ENCODE assay signal across 20 mouse cellular contexts in genomic region chr11:51338416-51338815, GRCm38 (mm10). TPM values are rescaled to one million over a fixed set of nuclear protein-coding genes. Genes with fewer than 3 reads are reported as not detected.
DNase-seq lines count a peak whose midpoint lies in the region; ATAC-seq and TF ChIP-seq lines count a peak whose summit lies in the region.
"Had no signal": no experiment of that assay in that cellular context is flagged by ENCODE, and none has a peak within 500 bp of the region (broad histone marks: within the 10 kb centered on the region; RNA-seq: fewer than 3 reads in every experiment).

No protein-coding gene starts in this region.

- H3K36me3 ChIP-seq in embryonic facial prominence, embryonic 15.5 days = no peaks in the 10 kb centered on the region
- H3K36me3 ChIP-seq in embryonic facial prominence, embryonic 10.5 days (replicated peaks) = no peaks in the 10 kb centered on the region
- H3K36me3 ChIP-seq in kidney, embryonic 14.5 days (ENCODE audit: control insufficient read depth, insufficient read depth, low read length) = no peaks in the 10 kb centered on the region
- H3K36me3 ChIP-seq: forebrain, embryonic 15.5 days; G1E; heart, embryonic 10.5 days had no signal

- DNase-seq in embryonic facial prominence, embryonic 10.5 days (ENCODE audit: low spot score) = no peak
- DNase-seq in kidney, postnatal 14 days = peak; percentile 28
- DNase-seq in left cerebral cortex, adult 2 months (ENCODE audit: extremely low spot score in 1 of 2, low spot score in 2 of 2) = no peak
- DNase-seq in left cerebral cortex, adult 9 months (ENCODE audit: low spot score in 2 of 2) = no peak
- peak; percentile 31 for DNase-seq in lung, postnatal 10 days
- no peak for DNase-seq in lung, postnatal 25 days (ENCODE audit: low spot score)
- DNase-seq: adrenal gland, adult 8-10 months; adrenal gland, postnatal 36 days; B cell, adult 2 months; cerebellum, adult 2 months; cerebellum, postnatal 10 days; gastrocnemius, postnatal 36 days; heart, adult 18-20 months; heart, postnatal 10 days had no signal

- 0 out of 2 replicates have a peak overlapping the region, but pooled peaks have one; percentile 2 for H3K4me2 ChIP-seq in embryonic facial prominence, embryonic 15.5 days (replicated peaks)
- no peak overlapping the region for H3K4me2 ChIP-seq in kidney, embryonic 14.5 days (replicated peaks; ENCODE audit: low read depth, low read length)
- H3K4me2 ChIP-seq: forebrain, embryonic 15.5 days had no signal

- no peaks in the 10 kb centered on the region for H3K9me3 ChIP-seq in embryonic facial prominence, embryonic 15.5 days (replicated peaks)
- no peaks in the 10 kb centered on the region for H3K9me3 ChIP-seq in embryonic facial prominence, embryonic 10.5 days
- no peaks in the 10 kb centered on the region for H3K9me3 ChIP-seq in kidney, embryonic 14.5 days (ENCODE audit: control insufficient read depth, low read length)
- H3K9me3 ChIP-seq: forebrain, embryonic 15.5 days; G1E; heart, embryonic 10.5 days had no signal

- no peak for ATAC-seq in embryonic facial prominence, embryonic 15.5 days (ENCODE audit: insufficient number of reproducible peaks, low FRiP score, low TSS enrichment, low read depth)
- no peak for ATAC-seq in kidney, embryonic 14.5 days (ENCODE audit: low FRiP score, low TSS enrichment)
- ATAC-seq: CD4-positive, CD25-positive, alpha-beta regulatory T cell, adult 4 months; forebrain, embryonic 15.5 days had no signal

- H3K27me3 ChIP-seq in embryonic facial prominence, embryonic 15.5 days = no peaks in the 10 kb centered on the region
- no peaks in the 10 kb centered on the region for H3K27me3 ChIP-seq in embryonic facial prominence, embryonic 10.5 days (replicated peaks; ENCODE audit: low read depth, poor library complexity, severe bottlenecking)
- H3K27me3 ChIP-seq in kidney, embryonic 14.5 days (ENCODE audit: control insufficient read depth, insufficient read depth, low read length) = no peaks in the 10 kb centered on the region
- H3K27me3 ChIP-seq: forebrain, embryonic 15.5 days had no signal

- peaks cover 24% of the 10 kb centered on the region for H3K4me1 ChIP-seq in embryonic facial prominence, embryonic 15.5 days
- H3K4me1 ChIP-seq in embryonic facial prominence, embryonic 10.5 days = peaks cover 27% of the 10 kb centered on the region
- no peaks in the 10 kb centered on the region for H3K4me1 ChIP-seq in kidney, embryonic 14.5 days (ENCODE audit: control insufficient read depth, insufficient read depth, low read length)
- H3K4me1 ChIP-seq: forebrain, embryonic 15.5 days had no signal

- intact Hi-C loops in left cerebral cortex, adult 2 months (cut with DNase I) = no loop called here

- no peak overlapping the region for H3K9ac ChIP-seq in embryonic facial prominence, embryonic 15.5 days
- no peak overlapping the region for H3K9ac ChIP-seq in kidney, embryonic 14.5 days (ENCODE audit: low read depth, low read length)
- H3K9ac ChIP-seq: forebrain, embryonic 15.5 days had no signal

- 66% methylated on average over 7 of the region's 7 CpGs for WGBS in embryonic facial prominence, embryonic 15.5 days
- WGBS in embryonic facial prominence, embryonic 10.5 days = 78% methylated on average over 7 of the region's 7 CpGs
- 68% methylated on average over 7 of the region's 7 CpGs for WGBS in kidney, embryonic 14.5 days

- TF ChIP-seq CTCF in left cerebral cortex, adult 2 months (IDR thresholded peaks at IDR 0.05) = no peak

- no peak overlapping the region for H3K4me3 ChIP-seq in embryonic facial prominence, embryonic 15.5 days (replicated peaks)
- no peak overlapping the region for H3K4me3 ChIP-seq in embryonic facial prominence, embryonic 10.5 days
- H3K4me3 ChIP-seq in kidney, embryonic 14.5 days (ENCODE audit: low read length) = no peak overlapping the region
- no peak overlapping the region for H3K4me3 ChIP-seq in left cerebral cortex, adult 2 months
- H3K4me3 ChIP-seq: forebrain, embryonic 15.5 days; heart, embryonic 10.5 days had no signal

- H3K27ac ChIP-seq in embryonic facial prominence, embryonic 15.5 days (replicated peaks) = no peak overlapping the region; the same call in 1 of the 2 replicates
- H3K27ac ChIP-seq in embryonic facial prominence, embryonic 10.5 days (replicated peaks) = no peak overlapping the region
- H3K27ac ChIP-seq in kidney, embryonic 14.5 days (ENCODE audit: low read depth, low read length) = no peak overlapping the region
- H3K27ac ChIP-seq in left cerebral cortex, adult 2 months = peak overlapping the region; percentile 66
- H3K27ac ChIP-seq: forebrain, embryonic 15.5 days; heart, embryonic 10.5 days had no signal

RNA-seq across cellular contexts. Expression of gene Col23a1, which starts 48.7 kb away (rescaled TPM):
- polyA plus RNA-seq in embryonic facial prominence, embryonic 15.5 days (2015; fragmentation: Nextera tagmentation; extraction: Ambion mirVana) = 26.2 and 28.8 TPM in 2 replicates
- polyA plus RNA-seq in embryonic facial prominence, embryonic 10.5 days (2016; fragmentation: Nextera tagmentation; extraction: Ambion mirVana) = 21.8 and 24.3 TPM in 2 replicates
- polyA plus RNA-seq in kidney, embryonic 14.5 days (2014; fragmentation: Nextera tagmentation; extraction: Ambion mirVana) = 8.6 and 12.3 TPM in 2 replicates
- 10 to 100 TPM; 11.1 to 11.3 TPM for total RNA-seq in left cerebral cortex, adult 2 months (2021)

Comparison
In these comparisons a context has a peak if more than half of its experiments do, and no peak if none do; other contexts are left out.
1. DNase-seq: peak in kidney, postnatal 14 days (single experiment) and lung, postnatal 10 days (single experiment); none in embryonic facial prominence, embryonic 10.5 days (single experiment), left cerebral cortex, adult 2 months (0 of 2), left cerebral cortex, adult 9 months (0 of 2) and lung, postnatal 25 days (single experiment).